Comparison of ENCODE assay signal across 31 mouse cellular contexts in the genomic region with DNA sequence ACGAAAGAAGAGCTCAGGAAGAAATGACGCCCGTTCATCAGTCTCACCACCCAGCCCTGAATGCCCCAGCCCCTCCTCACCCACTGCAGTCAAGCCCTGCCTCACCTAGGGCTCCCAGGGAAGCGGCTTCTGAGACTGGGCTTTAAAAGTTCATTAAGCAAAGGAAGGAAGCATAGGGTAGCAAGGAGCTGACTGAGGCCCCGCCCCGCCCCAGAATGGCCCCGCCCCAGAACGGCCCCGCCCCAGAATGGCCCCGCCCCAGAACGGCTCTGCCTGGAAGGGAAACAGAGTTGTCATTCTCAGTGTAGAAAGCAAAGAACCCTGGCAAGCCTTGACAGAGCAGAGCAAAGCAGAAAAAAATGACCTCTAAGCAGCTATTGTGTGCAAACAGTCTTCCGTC.
A peak's percentile ranks its signal among the peaks of the same experiment; 100 is the strongest.
DNase-seq lines count a peak whose midpoint lies in the region; ATAC-seq lines count a peak whose summit lies in the region.
"Had no signal": no experiment of that assay in that cellular context is flagged by ENCODE, and none has a peak within 500 bp of the region (broad histone marks: within the 10 kb centered on the region; RNA-seq: fewer than 3 reads in every experiment).

No protein-coding gene starts in this region.

- H3K27me3 ChIP-seq in kidney, embryonic 16.5 days (ENCODE audit: insufficient read depth, low read length) = no peaks in the 10 kb centered on the region
- H3K27me3 ChIP-seq in kidney, embryonic 14.5 days (ENCODE audit: control insufficient read depth, insufficient read depth, low read length) = no peaks in the 10 kb centered on the region
- no peaks in the 10 kb centered on the region for H3K27me3 ChIP-seq in intestine, embryonic 16.5 days (replicated peaks; ENCODE audit: control insufficient read depth, insufficient read depth, low read length)
- H3K27me3 ChIP-seq in stomach, embryonic 16.5 days (ENCODE audit: control insufficient read depth, insufficient read depth, low read length) = no peaks in the 10 kb centered on the region
- H3K27me3 ChIP-seq: embryonic facial prominence, embryonic 12.5 days; forebrain, embryonic 15.5 days; hindbrain, embryonic 15.5 days; limb, embryonic 15.5 days; stomach, embryonic 15.5 days had no signal

- peaks cover 6% of the 10 kb centered on the region for H3K4me1 ChIP-seq in kidney, embryonic 16.5 days (ENCODE audit: insufficient read depth, low read length)
- H3K4me1 ChIP-seq in kidney, embryonic 14.5 days (ENCODE audit: control insufficient read depth, insufficient read depth, low read length) = peaks cover 5% of the 10 kb centered on the region; the same call in 1 of the 2 replicates
- H3K4me1 ChIP-seq in intestine, embryonic 16.5 days (ENCODE audit: control insufficient read depth, insufficient read depth, low read length) = 0 out of 2 replicates have a peak, but pooled peaks cover 3% of the 10 kb centered on the region
- H3K4me1 ChIP-seq in stomach, embryonic 16.5 days (ENCODE audit: control insufficient read depth, insufficient read depth, low read length) = no peaks in the 10 kb centered on the region
- H3K4me1 ChIP-seq: limb, embryonic 10.5 days; megakaryocyte, embryonic 14.5 days; stomach, embryonic 15.5 days had no signal

- H3K36me3 ChIP-seq in kidney, embryonic 16.5 days (ENCODE audit: insufficient read depth, low read length) = no peaks in the 10 kb centered on the region
- H3K36me3 ChIP-seq in kidney, embryonic 14.5 days (ENCODE audit: control insufficient read depth, insufficient read depth, low read length) = no peaks in the 10 kb centered on the region
- no peaks in the 10 kb centered on the region for H3K36me3 ChIP-seq in intestine, embryonic 16.5 days (ENCODE audit: control insufficient read depth, insufficient read depth, low read length)
- H3K36me3 ChIP-seq in stomach, embryonic 16.5 days (ENCODE audit: control insufficient read depth, insufficient read depth, low read length) = no peaks in the 10 kb centered on the region
- H3K36me3 ChIP-seq: embryonic facial prominence, embryonic 12.5 days; forebrain, embryonic 15.5 days; heart, embryonic 10.5 days; hindbrain, embryonic 10.5 days; hindbrain, embryonic 15.5 days; limb, embryonic 10.5 days; limb, embryonic 15.5 days; midbrain, embryonic 13.5 days; stomach, embryonic 15.5 days had no signal

- no peak overlapping the region for H3K27ac ChIP-seq in kidney, embryonic 16.5 days (ENCODE audit: low read length)
- no peak overlapping the region for H3K27ac ChIP-seq in kidney, embryonic 14.5 days (ENCODE audit: low read depth, low read length)
- no peak overlapping the region for H3K27ac ChIP-seq in intestine, embryonic 16.5 days (ENCODE audit: low read length)
- no peak overlapping the region for H3K27ac ChIP-seq in stomach, embryonic 16.5 days (ENCODE audit: low read length)
- H3K27ac ChIP-seq: embryonic facial prominence, embryonic 12.5 days; forebrain, embryonic 15.5 days; gastrocnemius, adult 2 months; heart, embryonic 10.5 days; hindbrain, embryonic 10.5 days; hindbrain, embryonic 15.5 days; limb, embryonic 10.5 days; limb, embryonic 15.5 days; midbrain, embryonic 13.5 days; stomach, embryonic 15.5 days had no signal

- H3K4me2 ChIP-seq in kidney, embryonic 16.5 days (replicated peaks; ENCODE audit: low read depth, low read length) = no peak overlapping the region
- H3K4me2 ChIP-seq in kidney, embryonic 14.5 days (replicated peaks; ENCODE audit: low read depth, low read length) = no peak overlapping the region
- no peak overlapping the region for H3K4me2 ChIP-seq in intestine, embryonic 16.5 days (ENCODE audit: low read depth, low read length)
- no peak overlapping the region for H3K4me2 ChIP-seq in stomach, embryonic 16.5 days (ENCODE audit: low read depth, low read length)
- H3K4me2 ChIP-seq: embryonic facial prominence, embryonic 12.5 days; forebrain, embryonic 15.5 days; hindbrain, embryonic 15.5 days; limb, embryonic 15.5 days; midbrain, embryonic 13.5 days; stomach, embryonic 15.5 days had no signal

- ATAC-seq in kidney, embryonic 16.5 days (ENCODE audit: low FRiP score, low TSS enrichment) = 0 out of 2 replicates have a peak, but pooled peaks have one; percentile 41
- ATAC-seq in kidney, embryonic 14.5 days (ENCODE audit: low FRiP score, low TSS enrichment) = no peak
- peak; percentile 33; the same call in 1 of the 2 replicates for ATAC-seq in intestine, embryonic 16.5 days
- 0 out of 2 replicates have a peak, but pooled peaks have one; percentile 50 for ATAC-seq in stomach, embryonic 16.5 days (ENCODE audit: insufficient read depth, low FRiP score)
- ATAC-seq: forebrain, embryonic 15.5 days; inflammation-experienced regulatory T-cells, adult 6 months; midbrain, embryonic 13.5 days had no signal

- no peaks in the 10 kb centered on the region for H3K9me3 ChIP-seq in kidney, embryonic 16.5 days (ENCODE audit: low read length)
- no peaks in the 10 kb centered on the region for H3K9me3 ChIP-seq in kidney, embryonic 14.5 days (ENCODE audit: control insufficient read depth, low read length)
- H3K9me3 ChIP-seq in intestine, embryonic 16.5 days (ENCODE audit: control insufficient read depth, low read length) = no peaks in the 10 kb centered on the region
- no peaks in the 10 kb centered on the region for H3K9me3 ChIP-seq in stomach, embryonic 16.5 days (replicated peaks; ENCODE audit: control insufficient read depth, low read length)
- H3K9me3 ChIP-seq: forebrain, embryonic 15.5 days; heart, embryonic 10.5 days; hindbrain, embryonic 15.5 days; limb, embryonic 10.5 days; limb, embryonic 15.5 days; midbrain, embryonic 13.5 days; stomach, embryonic 15.5 days had no signal

- peak; percentile 59 for DNase-seq in ZHBTc4 (ENCODE audit: low read depth, low spot score)
- no peak for DNase-seq in adrenal gland, adult 8-10 months
- no peak for DNase-seq in frontal cortex, postnatal 14 days (ENCODE audit: low spot score in 2 of 2)
- DNase-seq: adrenal gland, postnatal 10 days; B cell, adult 2 months; cerebellum, adult 11 months; cerebellum, adult 9-10 months; cerebellum, postnatal 36 days; embryo, embryonic 11 days; gastrocnemius, adult 2 months; heart, postnatal 10 days; kidney, adult 8-10 months; kidney, postnatal 14 days; layer of hippocampus, adult 9-11 months; lung, postnatal 36 days; right cerebral cortex, postnatal 25 days had no signal

- WGBS in kidney, embryonic 16.5 days = 60% methylated on average over 12 of the region's 12 CpGs
- WGBS in kidney, embryonic 14.5 days = 69% methylated on average over 12 of the region's 12 CpGs
- 65% methylated on average over 12 of the region's 12 CpGs for WGBS in intestine, embryonic 16.5 days
- 58% methylated on average over 12 of the region's 12 CpGs for WGBS in stomach, embryonic 16.5 days

- no peak overlapping the region for H3K9ac ChIP-seq in kidney, embryonic 16.5 days (replicated peaks; ENCODE audit: low read length)
- no peak overlapping the region for H3K9ac ChIP-seq in kidney, embryonic 14.5 days (ENCODE audit: low read depth, low read length)
- H3K9ac ChIP-seq in intestine, embryonic 16.5 days (ENCODE audit: low read depth, low read length) = no peak overlapping the region
- no peak overlapping the region for H3K9ac ChIP-seq in stomach, embryonic 16.5 days (ENCODE audit: low read length)
- H3K9ac ChIP-seq: embryonic facial prominence, embryonic 12.5 days; forebrain, embryonic 15.5 days; hindbrain, embryonic 15.5 days; limb, embryonic 15.5 days; midbrain, embryonic 13.5 days; stomach, embryonic 15.5 days had no signal

- no peak overlapping the region for H3K4me3 ChIP-seq in kidney, embryonic 16.5 days (ENCODE audit: low read length)
- no peak overlapping the region for H3K4me3 ChIP-seq in kidney, embryonic 14.5 days (ENCODE audit: low read length)
- no peak overlapping the region for H3K4me3 ChIP-seq in intestine, embryonic 16.5 days (ENCODE audit: low read length)
- no peak overlapping the region for H3K4me3 ChIP-seq in stomach, embryonic 16.5 days (replicated peaks; ENCODE audit: low read length)
- H3K4me3 ChIP-seq: embryonic facial prominence, embryonic 12.5 days; forebrain, embryonic 15.5 days; gastrocnemius, adult 2 months; heart, embryonic 10.5 days; hindbrain, embryonic 10.5 days; hindbrain, embryonic 15.5 days; limb, embryonic 10.5 days; limb, embryonic 15.5 days; megakaryocyte, embryonic 14.5 days; midbrain, embryonic 13.5 days; stomach, embryonic 15.5 days had no signal
